Mouse (Mus musculus) kidney, embryonic 16.5 days (tissue): ENCODE results near the gene Btbd18. TPM values are rescaled to one million over a fixed set of nuclear protein-coding genes. Genes with fewer than 3 reads are reported as not detected.
A peak's percentile ranks its signal among the peaks of the same experiment; 100 is the strongest.

Experiments
- ATAC-seq: fragments of 200-750 bp; cut with Nextera tagmentation; 2 replicates; pipeline ENCODE4 v1.8.0; 2017; ENCODE audit warnings: moderate TSS enrichment; ENCODE audit not compliant: low FRiP score, low TSS enrichment
- H3K27ac ChIP-seq: fragments of 300-500 bp; sonication (generic); 2 replicates; pipeline ENCODE4 v1.5.1; 2014; ENCODE audit warnings: low read length
- H3K27me3 ChIP-seq: fragments of 300-500 bp; sonication (generic); 2 replicates; pipeline ENCODE4 v1.6.1; 2014; ENCODE audit warnings: low read length, control low read depth, mixed read lengths; ENCODE audit not compliant: insufficient read depth
- H3K36me3 ChIP-seq: fragments of 300-500 bp; sonication (generic); 2 replicates; pipeline ENCODE4 v1.6.1; 2014; ENCODE audit warnings: low read length, control low read depth, mixed read lengths; ENCODE audit not compliant: insufficient read depth
- H3K4me1 ChIP-seq: fragments of 300-500 bp; sonication (generic); 2 replicates; pipeline ENCODE4 v1.6.1; 2014; ENCODE audit warnings: low read length, control low read depth, mixed read lengths; ENCODE audit not compliant: insufficient read depth
- H3K4me2 ChIP-seq: fragments of 300-500 bp; sonication (generic); replicated peaks from 2 replicates; pipeline ENCODE4 v1.6.1; 2014; ENCODE audit warnings: low read depth, low read length
- H3K4me3 ChIP-seq: fragments of 300-500 bp; sonication (generic); 2 replicates; pipeline ENCODE4 v1.5.1; 2014; ENCODE audit warnings: mild to moderate bottlenecking, low read length
- H3K9ac ChIP-seq: fragments of 300-500 bp; sonication (generic); replicated peaks from 2 replicates; pipeline ENCODE4 v1.6.1; 2014; ENCODE audit warnings: low read length
- H3K9me3 ChIP-seq: fragments of 300-500 bp; sonication (generic); 2 replicates; pipeline ENCODE4 v1.6.1; 2016; ENCODE audit warnings: low read length, control low read depth
- WGBS: fragments of 180-500 bp; shearing (Covaris S2); extraction: QIAGEN DNeasy Blood & Tissue Kit; methylation state at CpG from one replicate; pipeline ENCODE4 v1.1.7; 2014; 5-methylcytosine and 5-hydroxymethylcytosine counted together
- polyA plus RNA-seq: library from polyadenylated mRNA; unstranded; fragments of >200 nt; fragmentation: Nextera tagmentation; extraction: Ambion mirVana; gene quantifications from 2 replicates; pipeline ENCODE4 v1.2.1, GENCODE M21; 2015

Gene Btbd18
- polyA plus RNA-seq, 1 experiment from 2014 or later: 0.22 TPM

DNA sequence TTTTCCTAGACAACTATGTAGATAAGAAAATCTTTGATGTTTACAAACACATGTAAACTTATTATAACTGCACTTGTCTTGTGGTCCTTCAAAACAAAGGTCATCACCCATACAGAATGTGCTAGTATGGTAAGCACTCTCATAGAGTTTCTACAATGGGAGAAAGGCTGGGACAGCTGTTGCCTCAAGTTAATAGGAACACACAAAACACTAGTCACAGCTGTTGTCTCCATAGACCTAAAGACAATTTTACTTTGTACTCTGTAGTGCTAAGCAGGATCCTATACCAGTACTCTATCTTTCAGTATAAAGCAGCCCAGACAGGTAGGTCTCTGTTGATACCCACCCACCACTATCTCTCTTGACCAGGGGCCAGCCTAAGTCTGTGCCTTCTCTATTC lies 18.0 kb upstream of the Btbd18 start:
- no peak for ATAC-seq
- no peak overlapping the region for H3K4me2 ChIP-seq
- no peaks in the 10 kb centered on the region for H3K27me3 ChIP-seq
- H3K9me3 ChIP-seq: no peaks in the 10 kb centered on the region
- H3K9ac ChIP-seq: no peak overlapping the region
- no peaks in the 10 kb centered on the region for H3K36me3 ChIP-seq
- no peak overlapping the region for H3K4me3 ChIP-seq
- H3K4me1 ChIP-seq: peaks cover 62% of the 10 kb centered on the region
- H3K27ac ChIP-seq: no peak overlapping the region

DNA sequence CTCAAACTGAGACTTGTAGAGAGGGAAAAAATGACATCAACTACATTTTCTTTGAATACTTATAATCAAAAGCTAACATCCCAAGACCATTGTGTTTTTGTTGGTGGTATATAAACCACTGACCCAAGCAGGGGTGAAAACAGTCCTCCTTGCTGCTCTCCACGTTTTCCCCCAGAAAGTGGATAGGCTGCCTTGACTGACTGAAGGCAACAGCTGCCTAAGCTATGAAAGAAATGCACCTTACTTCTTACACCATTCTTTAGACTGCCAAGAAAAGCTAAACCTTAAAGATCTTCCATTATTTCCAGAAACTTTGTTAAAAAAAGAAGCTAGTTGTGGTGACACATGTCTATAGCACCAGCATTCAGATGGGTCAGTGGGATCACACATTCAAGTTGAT lies 12.7 kb upstream of the Btbd18 start:
- Histone ChIP-seq H3K9me3 (no peaks in the 10 kb centered on the region), H3K36me3 (peaks cover 4% of the 10 kb centered on the region; the same call in 1 of the 2 replicates), H3K4me3 (no peak overlapping the region), H3K27me3 (no peaks in the 10 kb centered on the region), H3K4me2 (no peak overlapping the region), H3K4me1 (peaks cover 22% of the 10 kb centered on the region; the same call in 1 of the 2 replicates), H3K27ac (no peak overlapping the region), H3K9ac (no peak overlapping the region)
- 48% methylated on average over 1 of the region's 1 CpGs for WGBS
- no peak for ATAC-seq

GRCm38 (mm10) chr2:84647051-84647568 lies 11.8 kb upstream of the Btbd18 start:
- Histone ChIP-seq H3K4me2 (0 out of 2 replicates have a peak overlapping the region, but pooled peaks have one; percentile 70), H3K4me3 (no peak overlapping the region), H3K36me3 (peaks cover 4% of the 10 kb centered on the region; the same call in 1 of the 2 replicates), H3K27ac (no peak overlapping the region), H3K4me1 (peaks cover 23% of the 10 kb centered on the region), H3K9me3 (no peaks in the 10 kb centered on the region), H3K9ac (no peak overlapping the region), H3K27me3 (no peaks in the 10 kb centered on the region)
- no peak for ATAC-seq
- WGBS: 94% methylated on average over 6 of the region's 6 CpGs

DNA sequence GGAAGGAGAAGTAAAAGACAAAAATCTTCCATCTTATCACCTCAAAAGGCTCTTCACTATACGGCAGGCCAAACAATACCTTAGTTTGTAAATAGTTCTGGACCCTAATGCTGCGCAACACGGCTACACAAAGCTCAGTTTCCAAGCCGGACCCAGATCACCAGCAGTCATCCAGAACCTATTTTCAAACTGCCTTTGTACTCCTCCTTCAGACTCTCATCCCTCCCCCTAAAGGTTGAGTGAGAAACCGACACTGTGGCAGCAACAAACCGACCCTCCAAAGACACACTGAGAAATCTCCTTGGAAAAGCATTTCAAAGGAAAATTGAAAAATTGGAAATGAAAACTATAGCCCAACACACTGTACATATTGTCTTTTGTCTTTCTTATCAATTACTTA lies 10.5 kb upstream of the Btbd18 start:
- H3K27ac ChIP-seq: peak overlapping the region; percentile 34; the same call in 1 of the 2 replicates
- ATAC-seq: no peak
- H3K36me3 ChIP-seq: peaks cover 4% of the 10 kb centered on the region; the same call in 1 of the 2 replicates
- peak overlapping the region; percentile 70 for H3K4me2 ChIP-seq
- 13% methylated on average over 6 of the region's 6 CpGs for WGBS
- peak overlapping the region; percentile 52 for H3K4me3 ChIP-seq
- H3K9me3 ChIP-seq: no peaks in the 10 kb centered on the region
- H3K9ac ChIP-seq: peak overlapping the region; percentile 65
- H3K4me1 ChIP-seq: peaks cover 19% of the 10 kb centered on the region
- no peaks in the 10 kb centered on the region for H3K27me3 ChIP-seq

DNA sequence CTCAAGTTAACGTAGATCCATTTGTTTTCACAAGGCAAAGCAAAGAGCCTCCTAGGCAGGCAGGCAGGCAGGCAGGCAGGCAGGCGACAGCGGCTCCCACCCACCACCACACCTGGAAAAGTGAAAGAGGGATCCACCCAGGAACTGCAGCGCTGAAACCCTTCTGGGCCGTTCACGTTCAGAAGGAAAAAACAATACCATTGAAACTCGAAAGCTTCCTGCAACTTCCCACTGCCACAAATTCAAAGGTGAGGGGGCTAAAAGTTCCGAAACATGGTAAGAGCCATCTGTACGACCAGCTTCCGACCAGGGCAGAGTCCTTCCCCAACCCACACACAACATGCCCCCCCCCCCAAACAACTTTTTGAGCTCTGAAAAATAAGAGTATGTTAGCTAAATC lies 9.2 kb upstream of the Btbd18 start:
- Histone ChIP-seq H3K4me1 (peaks cover 13% of the 10 kb centered on the region), H3K4me3 (peak overlapping the region; percentile 81), H3K27me3 (no peaks in the 10 kb centered on the region), H3K9me3 (no peaks in the 10 kb centered on the region), H3K4me2 (peak overlapping the region; percentile 69), H3K9ac (peak overlapping the region; percentile 81), H3K36me3 (peaks cover 4% of the 10 kb centered on the region; the same call in 1 of the 2 replicates), H3K27ac (peak overlapping the region; percentile 83)
- no peak for ATAC-seq
- WGBS: 0% methylated on average over 10 of the region's 10 CpGs

DNA sequence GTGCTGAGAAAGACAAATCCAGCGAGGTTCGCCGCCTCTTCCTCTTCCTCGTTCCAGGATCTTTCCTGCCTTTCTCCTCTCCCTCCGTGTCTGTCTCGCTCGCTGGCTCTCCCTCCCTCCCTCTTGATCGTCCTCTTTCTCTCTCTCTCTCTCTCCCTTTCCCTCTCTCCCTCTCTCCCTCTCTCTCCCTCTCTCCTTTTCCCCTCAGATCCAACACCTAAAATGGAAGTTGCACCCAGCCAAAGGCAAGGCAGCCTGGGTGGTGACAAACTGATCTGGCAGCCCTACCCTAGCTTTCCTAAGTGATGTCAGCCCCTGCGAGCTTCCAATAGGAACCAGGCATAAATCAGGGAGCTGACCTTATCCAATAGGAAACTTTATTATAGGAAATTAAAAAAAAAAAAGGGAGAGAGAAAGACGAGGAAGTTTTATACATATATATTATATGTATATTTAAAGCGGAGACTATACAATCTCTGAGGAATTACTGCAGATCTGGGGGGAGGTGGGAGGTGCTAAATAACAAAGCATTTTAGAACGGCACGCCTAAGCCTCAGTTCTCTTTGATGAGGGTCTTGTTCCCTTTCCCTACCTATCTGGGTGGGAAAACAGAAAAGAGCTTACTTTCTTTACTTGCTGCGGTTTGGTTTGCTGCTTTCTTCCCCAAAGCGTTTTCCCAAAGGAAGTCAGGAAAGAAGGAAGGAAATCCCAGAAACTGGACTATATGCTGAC lies 8.2 kb upstream of the Btbd18 start, which contains the start of gene Ctnnd1:
Ctnnd1 (minus strand) TSS at position 302 of the 732 bp plus-strand sequence.
- WGBS: 0% methylated on average over 15 of the region's 15 CpGs
- Histone ChIP-seq H3K9ac (peak within 1 kb of the TSS; percentile 93), H3K27me3 (no peaks in the 10 kb centered on the region), H3K27ac (peak within 1 kb of the TSS; percentile 99), H3K36me3 (peaks cover 4% of the 10 kb centered on the region; the same call in 1 of the 2 replicates), H3K9me3 (no peaks in the 10 kb centered on the region), H3K4me3 (peak within 1 kb of the TSS; percentile 81), H3K4me2 (peak within 1 kb of the TSS; percentile 69), H3K4me1 (peaks cover 13% of the 10 kb centered on the region)
- peak; percentile 98 for ATAC-seq

DNA sequence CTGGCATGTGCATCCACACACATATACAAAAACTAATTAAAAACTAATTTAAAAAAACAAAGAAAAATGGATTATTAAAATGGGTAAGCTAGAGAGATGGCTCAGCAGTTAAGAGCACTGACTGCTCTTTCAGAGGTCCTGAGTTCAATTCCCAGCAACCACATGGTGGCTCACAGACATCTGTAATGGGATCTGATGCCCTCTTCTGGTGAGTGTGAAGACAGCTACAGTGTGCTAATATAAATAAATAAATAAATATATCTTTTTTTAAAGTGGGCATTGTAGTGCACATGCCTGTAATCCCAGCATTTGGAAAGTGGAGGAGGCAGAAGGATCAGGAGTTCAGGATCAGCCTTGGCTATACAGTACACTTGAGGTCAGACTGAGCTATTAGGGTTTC lies 5.5 kb upstream of the Btbd18 start:
- no peak for ATAC-seq
- H3K4me2 ChIP-seq: no peak overlapping the region
- no peak overlapping the region for H3K9ac ChIP-seq

GRCm38 (mm10) chr2:84655864-84656263 lies 3.0 kb upstream of the Btbd18 start:
- Histone ChIP-seq H3K4me3 (no peak overlapping the region), H3K9ac (no peak overlapping the region), H3K4me2 (no peak overlapping the region), H3K4me1 (peaks cover 4% of the 10 kb centered on the region), H3K36me3 (no peaks in the 10 kb centered on the region), H3K9me3 (no peaks in the 10 kb centered on the region), H3K27ac (no peak overlapping the region), H3K27me3 (no peaks in the 10 kb centered on the region)
- no peak for ATAC-seq
- 68% methylated on average over 1 of the region's 1 CpGs for WGBS

More for the DNA sequence above, 5.5 kb upstream of the Btbd18 start:
- H3K4me1 ChIP-seq: peaks cover 4% of the 10 kb centered on the region
- H3K9me3 ChIP-seq: no peaks in the 10 kb centered on the region
- H3K36me3 ChIP-seq: no peaks in the 10 kb centered on the region
- no peak overlapping the region for H3K27ac ChIP-seq
- no peak overlapping the region for H3K4me3 ChIP-seq
- no peaks in the 10 kb centered on the region for H3K27me3 ChIP-seq

GRCm38 (mm10) chr2:84660253-84660652 lies 1.4 kb downstream of the Btbd18 start:
- Histone ChIP-seq H3K27ac (no peak overlapping the region), H3K27me3 (no peaks in the 10 kb centered on the region), H3K9ac (no peak overlapping the region), H3K4me3 (no peak overlapping the region), H3K4me1 (no peaks in the 10 kb centered on the region), H3K36me3 (no peaks in the 10 kb centered on the region), H3K9me3 (no peaks in the 10 kb centered on the region), H3K4me2 (no peak overlapping the region)
- ATAC-seq: no peak
- WGBS: 64% methylated on average over 3 of the region's 3 CpGs

GRCm38 (mm10) chr2:84662866-84663265 lies 4.0 kb downstream of the Btbd18 start:
- H3K9me3 ChIP-seq: no peaks in the 10 kb centered on the region
- WGBS: 40% methylated on average over 2 of the region's 2 CpGs
- H3K4me2 ChIP-seq: no peak overlapping the region
- no peak overlapping the region for H3K9ac ChIP-seq
- H3K36me3 ChIP-seq: no peaks in the 10 kb centered on the region
- H3K4me3 ChIP-seq: no peak overlapping the region
- no peak for ATAC-seq
- no peaks in the 10 kb centered on the region for H3K27me3 ChIP-seq
- H3K27ac ChIP-seq: no peak overlapping the region
- H3K4me1 ChIP-seq: no peaks in the 10 kb centered on the region
